Mouse (Mus musculus) B cell, adult 2 months (primary cell): ENCODE data around the gene B4galnt1.

ENCODE experiments used
- DNase-seq, 2 experiments: peaks; one replicate each; pipeline ENCODE4 v3.0.0; 2022

Gene B4galnt1

GRCm38 (mm10) chr10:127164631-127165353, at the start of gene B4galnt1:
Gene B4galnt1, plus strand, starts transcription at chr10:127165225.
- DNase-seq, result peak; percentile 94 to 95

GRCm38 (mm10) chr10:127118470-127118869, 46.6 kb upstream of the B4galnt1 start:
- no peak for DNase-seq

GRCm38 (mm10) chr10:127119229-127119628, 45.8 kb upstream of the B4galnt1 start:
- DNase-seq, result no peak

- peak in 1 of 2 experiments; percentile 17 for DNase-seq
Observed at GRCm38 (mm10) chr10:127120301-127121065, 44.5 kb upstream of the B4galnt1 start.

GRCm38 (mm10) chr10:127121066-127121477, 44.0 kb upstream of the B4galnt1 start, which contains the start of gene Os9:
Gene Os9, minus strand, starts transcription at chr10:127121131.
- DNase-seq, result peak; percentile 95 to 96

- no peak for DNase-seq
Observed at GRCm38 (mm10) chr10:127122018-127122417, 43.0 kb upstream of the B4galnt1 start.

- DNase-seq, result no peak
Observed at GRCm38 (mm10) chr10:127122784-127123435, 42.1 kb upstream of the B4galnt1 start.

- DNase-seq, result peak; percentile 78 to 83
Observed at GRCm38 (mm10) chr10:127123436-127123805, 41.6 kb upstream of the B4galnt1 start.

GRCm38 (mm10) chr10:127125210-127126001, 39.6 kb upstream of the B4galnt1 start:
- DNase-seq, result peak; percentile 62 to 71

- DNase-seq, result no peak
Observed at GRCm38 (mm10) chr10:127126579-127126978, 38.4 kb upstream of the B4galnt1 start.

GRCm38 (mm10) chr10:127127711-127128279, 37.2 kb upstream of the B4galnt1 start:
- DNase-seq, result no peak

GRCm38 (mm10) chr10:127129431-127129830, 35.6 kb upstream of the B4galnt1 start:
- no peak for DNase-seq

- no peak for DNase-seq
Observed at GRCm38 (mm10) chr10:127132469-127132868, 32.6 kb upstream of the B4galnt1 start.

GRCm38 (mm10) chr10:127134394-127135035, 30.5 kb upstream of the B4galnt1 start:
- peak; percentile 31 to 37 for DNase-seq

- peak; percentile 42 to 49 for DNase-seq
Observed at GRCm38 (mm10) chr10:127135118-127135836, 29.7 kb upstream of the B4galnt1 start.

- DNase-seq, result peak; percentile 64 to 67
Observed at GRCm38 (mm10) chr10:127136510-127136909, 28.5 kb upstream of the B4galnt1 start.

GRCm38 (mm10) chr10:127137896-127138295, 27.1 kb upstream of the B4galnt1 start:
- DNase-seq, result no peak

- no peak for DNase-seq
Observed at GRCm38 (mm10) chr10:127138328-127139141, 26.5 kb upstream of the B4galnt1 start.

- no peak for DNase-seq
Observed at GRCm38 (mm10) chr10:127140971-127141370, 24.1 kb upstream of the B4galnt1 start.

GRCm38 (mm10) chr10:127141500-127141899, 23.5 kb upstream of the B4galnt1 start:
- peak; percentile 59 to 64 for DNase-seq
